Mouse (Mus musculus) E14TG2a.4 (cell line): ENCODE data around the gene Ddb1.

ENCODE experiments used
- H3K27me3 ChIP-seq: 2 replicates; pipeline ENCODE4 v1.6.1; 2014; ENCODE audit warnings: low read length, control low read depth; ENCODE audit not compliant: insufficient read depth
- H3K36me3 ChIP-seq: 2 replicates; pipeline ENCODE4 v1.6.1; 2014; ENCODE audit warnings: low read length, control low read depth; ENCODE audit not compliant: insufficient read depth
- H3K4me1 ChIP-seq: replicated peaks from 2 replicates; pipeline ENCODE4 v1.6.1; 2014; ENCODE audit warnings: low read depth, low read length, control low read depth
- H3K4me3 ChIP-seq: replicated peaks from 2 replicates; pipeline ENCODE4 v1.5.1; 2014; ENCODE audit warnings: mild to moderate bottlenecking, low read length
- H3K9me3 ChIP-seq: 2 replicates; pipeline ENCODE4 v1.6.1; 2014; ENCODE audit warnings: low read length, control low read depth
- CTCF ChIP-seq: conservative IDR thresholded peaks from 2 replicates; pipeline ENCODE4 v1.5.1; 2014; ENCODE audit warnings: low read length
- NANOG ChIP-seq: IDR thresholded peaks from 2 replicates; pipeline ENCODE4 v1.6.1; 2014; ENCODE audit warnings: borderline replicate concordance, low read length, mixed read lengths
- POU5F1 ChIP-seq: IDR thresholded peaks from 2 replicates; pipeline ENCODE4 v1.6.1; 2014; ENCODE audit warnings: low read length, borderline replicate concordance

Ddb1 gene

GRCm38 (mm10) chr19:10564278-10564677 lies 40.8 kb upstream of the Ddb1 start:
- Histone ChIP-seq H3K4me3 (no peak overlapping the region), H3K27me3 (no peaks in the 10 kb centered on the region), H3K9me3 (peaks cover 35% of the 10 kb centered on the region), H3K4me1 (no peaks in the 10 kb centered on the region), H3K36me3 (peaks cover 21% of the 10 kb centered on the region)
- no peak for TF ChIP-seq CTCF
- no peak for TF ChIP-seq POU5F1
- TF ChIP-seq NANOG = no peak

- no peaks in the 10 kb centered on the region for H3K27me3 ChIP-seq
- no peaks in the 10 kb centered on the region for H3K4me1 ChIP-seq
- peaks cover 31% of the 10 kb centered on the region for H3K36me3 ChIP-seq
- TF ChIP-seq CTCF (no peak), NANOG (no peak), POU5F1 (no peak)
- no peak overlapping the region for H3K4me3 ChIP-seq
- peaks cover 40% of the 10 kb centered on the region for H3K9me3 ChIP-seq
Observed at GRCm38 (mm10) chr19:10565217-10565616, 39.9 kb upstream of the Ddb1 start.

GRCm38 (mm10) chr19:10569627-10570026 lies 35.5 kb upstream of the Ddb1 start:
- Histone ChIP-seq H3K4me1 (no peaks in the 10 kb centered on the region), H3K4me3 (no peak overlapping the region), H3K36me3 (peaks cover 75% of the 10 kb centered on the region), H3K9me3 (peaks cover 40% of the 10 kb centered on the region), H3K27me3 (no peaks in the 10 kb centered on the region)
- no peak for TF ChIP-seq NANOG
- TF ChIP-seq CTCF = no peak
- TF ChIP-seq POU5F1 = no peak

- H3K4me3 ChIP-seq = peak within 1 kb of the TSS; percentile 94
- peaks cover 22% of the 10 kb centered on the region for H3K4me1 ChIP-seq
- no peaks in the 10 kb centered on the region for H3K27me3 ChIP-seq
- peaks cover 37% of the 10 kb centered on the region for H3K36me3 ChIP-seq
- TF ChIP-seq CTCF (peak; percentile 28), POU5F1 (no peak), NANOG (no peak)
- H3K9me3 ChIP-seq = no peaks in the 10 kb centered on the region
Observed at GRCm38 (mm10) chr19:10576690-10577561, 28.2 kb upstream of the Ddb1 start, which contains the start of the genes Cyb561a3 and Tmem138. Gene Cyb561a3, plus strand, starts transcription at chr19:10577172. Gene Tmem138, minus strand, starts transcription at chr19:10577362.

GRCm38 (mm10) chr19:10580102-10580501 lies 25.0 kb upstream of the Ddb1 start:
- no peak for TF ChIP-seq CTCF
- no peak for TF ChIP-seq POU5F1
- TF ChIP-seq NANOG = no peak
- H3K4me3 ChIP-seq = no peak overlapping the region
- H3K36me3 ChIP-seq = peaks cover 10% of the 10 kb centered on the region
- peaks cover 25% of the 10 kb centered on the region for H3K4me1 ChIP-seq
- H3K27me3 ChIP-seq = no peaks in the 10 kb centered on the region
- H3K9me3 ChIP-seq = no peaks in the 10 kb centered on the region

GRCm38 (mm10) chr19:10580761-10581160 lies 24.4 kb upstream of the Ddb1 start:
- peaks cover 23% of the 10 kb centered on the region for H3K4me1 ChIP-seq
- H3K9me3 ChIP-seq = no peaks in the 10 kb centered on the region
- TF ChIP-seq NANOG (no peak), CTCF (no peak), POU5F1 (no peak)
- peaks cover 6% of the 10 kb centered on the region for H3K36me3 ChIP-seq
- H3K27me3 ChIP-seq = no peaks in the 10 kb centered on the region
- H3K4me3 ChIP-seq = no peak overlapping the region

GRCm38 (mm10) chr19:10581984-10582383 lies 23.1 kb upstream of the Ddb1 start:
- Histone ChIP-seq H3K36me3 (peaks cover 6% of the 10 kb centered on the region), H3K4me1 (peaks cover 17% of the 10 kb centered on the region), H3K4me3 (no peak overlapping the region), H3K9me3 (no peaks in the 10 kb centered on the region), H3K27me3 (no peaks in the 10 kb centered on the region)
- TF ChIP-seq POU5F1 = no peak
- no peak for TF ChIP-seq NANOG
- no peak for TF ChIP-seq CTCF

GRCm38 (mm10) chr19:10583550-10584146 lies 21.5 kb upstream of the Ddb1 start:
- Histone ChIP-seq H3K36me3 (peaks cover 15% of the 10 kb centered on the region), H3K4me3 (no peak overlapping the region), H3K27me3 (no peaks in the 10 kb centered on the region), H3K9me3 (no peaks in the 10 kb centered on the region), H3K4me1 (peaks cover 7% of the 10 kb centered on the region)
- TF ChIP-seq CTCF (no peak), POU5F1 (no peak), NANOG (no peak)
